Comparison of ENCODE assay signal across 21 mouse cellular contexts in the genomic region with DNA sequence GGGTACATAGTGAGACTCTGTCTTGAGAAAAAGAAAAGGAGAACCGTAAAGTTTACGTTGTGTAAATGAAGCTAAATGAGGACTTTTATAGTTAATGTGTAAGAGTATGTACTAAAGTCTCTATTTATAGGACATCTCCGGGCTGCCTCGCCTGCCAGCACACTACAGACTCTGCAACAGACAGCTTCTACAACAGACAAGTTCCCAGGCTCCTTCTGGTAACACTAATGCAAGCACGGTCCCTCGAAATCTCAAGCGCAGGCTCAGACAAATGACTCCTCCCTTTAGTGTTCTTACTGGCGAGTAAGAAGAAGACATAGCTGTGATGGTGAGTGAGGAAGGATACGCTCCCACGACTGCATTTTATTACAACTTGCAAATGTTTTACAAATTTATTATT. TPM values are rescaled to one million over a fixed set of nuclear protein-coding genes. Genes with fewer than 3 reads are reported as not detected.
DNase-seq lines count a peak whose midpoint lies in the region; ATAC-seq and TF ChIP-seq lines count a peak whose summit lies in the region.
"Had no signal": no experiment of that assay in that cellular context is flagged by ENCODE, and none has a peak within 500 bp of the region (broad histone marks: within the 10 kb centered on the region; RNA-seq: fewer than 3 reads in every experiment).

No protein-coding gene starts in this region.

- no peak for TF ChIP-seq EP300 in heart, postnatal 0 days (IDR thresholded peaks at IDR 0.05; ENCODE audit: low read depth)

- H3K27ac ChIP-seq in forebrain, postnatal 0 days (ENCODE audit: low read depth, low read length), result no peak overlapping the region
- no peak overlapping the region for H3K27ac ChIP-seq in forebrain, embryonic 15.5 days (replicated peaks)
- peak overlapping the region; percentile 71 for H3K27ac ChIP-seq in heart, embryonic 13.5 days (replicated peaks)
- peak overlapping the region; percentile 78 for H3K27ac ChIP-seq in heart, postnatal 0 days (ENCODE audit: low read depth)
- H3K27ac ChIP-seq: embryonic facial prominence, embryonic 10.5 days; forebrain, embryonic 13.5 days; hindbrain, embryonic 15.5 days had no signal

- H3K4me3 ChIP-seq in forebrain, postnatal 0 days (ENCODE audit: low read depth, low read length), result no peak overlapping the region
- H3K4me3 ChIP-seq in forebrain, embryonic 15.5 days, result no peak overlapping the region
- H3K4me3 ChIP-seq in heart, embryonic 13.5 days, result no peak overlapping the region
- H3K4me3 ChIP-seq in heart, postnatal 0 days (ENCODE audit: low read depth, low read length), result no peak overlapping the region
- H3K4me3 ChIP-seq: embryonic facial prominence, embryonic 10.5 days; forebrain, embryonic 13.5 days; hindbrain, embryonic 15.5 days had no signal

- TF ChIP-seq CTCF in forebrain, postnatal 0 days (IDR thresholded peaks at IDR 0.05; ENCODE audit: low read depth), result no peak
- no peak for TF ChIP-seq CTCF in heart, postnatal 0 days (IDR thresholded peaks at IDR 0.05; ENCODE audit: low read depth)

- 84% methylated on average over 10 of the region's 10 CpGs for WGBS in forebrain, postnatal 0 days
- WGBS in forebrain, embryonic 15.5 days, result 90% methylated on average over 10 of the region's 10 CpGs
- WGBS in heart, embryonic 13.5 days, result 57% methylated on average over 10 of the region's 10 CpGs
- WGBS in heart, postnatal 0 days, result 48% methylated on average over 10 of the region's 10 CpGs

- H3K27me3 ChIP-seq in forebrain, postnatal 0 days (ENCODE audit: insufficient read depth, low read length), result no peaks in the 10 kb centered on the region
- H3K27me3 ChIP-seq in forebrain, embryonic 15.5 days, result no peaks in the 10 kb centered on the region
- H3K27me3 ChIP-seq in heart, embryonic 13.5 days (replicated peaks), result no peaks in the 10 kb centered on the region
- no peaks in the 10 kb centered on the region for H3K27me3 ChIP-seq in heart, postnatal 0 days (ENCODE audit: control insufficient read depth, insufficient read depth, low read length)
- H3K27me3 ChIP-seq: forebrain, embryonic 13.5 days; hindbrain, embryonic 15.5 days had no signal

- DNase-seq in forebrain, postnatal 0 days, result peak; percentile 48
- no peak for DNase-seq in heart, adult 9 months (ENCODE audit: low spot score in 2 of 2)
- DNase-seq in heart, postnatal 0 days (ENCODE audit: low spot score), result peak; percentile 53
- no peak for DNase-seq in heart, adult 11 months
- DNase-seq in right cerebral cortex, postnatal 14 days, result peak; percentile 22
- no peak for DNase-seq in right cerebral cortex, postnatal 4 days
- DNase-seq: adrenal gland, adult 8-10 months; adrenal gland, postnatal 36 days; B cell, adult 2 months; cerebellum, adult 2 months; cerebellum, postnatal 10 days; gastrocnemius, postnatal 14 days; kidney, adult 2 months had no signal

- H3K9me3 ChIP-seq in forebrain, postnatal 0 days (ENCODE audit: low read length), result no peaks in the 10 kb centered on the region
- no peaks in the 10 kb centered on the region for H3K9me3 ChIP-seq in forebrain, embryonic 15.5 days
- H3K9me3 ChIP-seq in heart, embryonic 13.5 days, result no peaks in the 10 kb centered on the region
- H3K9me3 ChIP-seq in heart, postnatal 0 days (replicated peaks; ENCODE audit: control insufficient read depth, low read length), result no peaks in the 10 kb centered on the region
- H3K9me3 ChIP-seq: embryonic facial prominence, embryonic 10.5 days; forebrain, embryonic 13.5 days; G1E; hindbrain, embryonic 15.5 days had no signal

- no peak overlapping the region for H3K9ac ChIP-seq in forebrain, postnatal 0 days
- H3K9ac ChIP-seq in forebrain, embryonic 15.5 days (replicated peaks), result no peak overlapping the region
- no peak overlapping the region for H3K9ac ChIP-seq in heart, embryonic 13.5 days
- 0 out of 2 replicates have a peak overlapping the region, but pooled peaks have one; percentile 6 for H3K9ac ChIP-seq in heart, postnatal 0 days (replicated peaks; ENCODE audit: low read depth, low read length)
- H3K9ac ChIP-seq: forebrain, embryonic 13.5 days; hindbrain, embryonic 15.5 days had no signal

- H3K4me1 ChIP-seq in forebrain, postnatal 0 days (ENCODE audit: insufficient read depth), result no peaks in the 10 kb centered on the region
- H3K4me1 ChIP-seq in forebrain, embryonic 15.5 days, result no peaks in the 10 kb centered on the region
- peaks cover 35% of the 10 kb centered on the region for H3K4me1 ChIP-seq in heart, embryonic 13.5 days
- peaks cover 21% of the 10 kb centered on the region for H3K4me1 ChIP-seq in heart, postnatal 0 days (ENCODE audit: control insufficient read depth, insufficient read depth)
- H3K4me1 ChIP-seq: embryonic facial prominence, embryonic 10.5 days; forebrain, embryonic 13.5 days; hindbrain, embryonic 15.5 days had no signal

- H3K4me2 ChIP-seq in forebrain, postnatal 0 days (ENCODE audit: low read depth), result no peak overlapping the region
- H3K4me2 ChIP-seq in forebrain, embryonic 15.5 days (replicated peaks), result no peak overlapping the region
- no peak overlapping the region for H3K4me2 ChIP-seq in heart, embryonic 13.5 days
- H3K4me2 ChIP-seq in heart, postnatal 0 days (ENCODE audit: low read depth, low read length), result no peak overlapping the region
- H3K4me2 ChIP-seq: forebrain, embryonic 13.5 days; hindbrain, embryonic 15.5 days had no signal

- peaks cover 28% of the 10 kb centered on the region for H3K36me3 ChIP-seq in forebrain, postnatal 0 days (ENCODE audit: insufficient read depth)
- peaks cover 28% of the 10 kb centered on the region for H3K36me3 ChIP-seq in forebrain, embryonic 15.5 days
- peaks cover 35% of the 10 kb centered on the region for H3K36me3 ChIP-seq in heart, embryonic 13.5 days
- H3K36me3 ChIP-seq in heart, postnatal 0 days (replicated peaks; ENCODE audit: control insufficient read depth, insufficient read depth, low read length), result 0 out of 2 replicates have a peak, but pooled peaks cover 11% of the 10 kb centered on the region

- ATAC-seq in forebrain, postnatal 0 days, result peak; percentile 50
- no peak for ATAC-seq in forebrain, embryonic 15.5 days (replicated peaks)
- no peak for ATAC-seq in heart, embryonic 13.5 days (ENCODE audit: extremely low read depth, insufficient number of reproducible peaks, low FRiP score, low TSS enrichment)
- no peak for ATAC-seq in heart, postnatal 0 days (ENCODE audit: insufficient read depth, low read depth)
- ATAC-seq: CD4-positive, CD25-positive, alpha-beta regulatory T cell, adult 4 months; forebrain, embryonic 13.5 days; intestine, embryonic 16.5 days had no signal

RNA-seq across cellular contexts. Expression of gene Atp2a2, which starts 56.1 kb away (rescaled TPM):
- total RNA-seq in forebrain, postnatal 0 days (2014; rRNA removed), result 143 and 178 TPM in 2 replicates
- 28.8 and 37.2 TPM in 2 replicates for polyA plus RNA-seq in forebrain, postnatal 0 days (2015; fragmentation: Nextera tagmentation; extraction: Ambion mirVana)
- 38.5 and 39.1 TPM in 2 replicates for polyA plus RNA-seq in forebrain, embryonic 15.5 days (2015; fragmentation: Nextera tagmentation; extraction: Ambion mirVana)
- 221 and 227 TPM in 2 replicates for polyA plus RNA-seq in heart, embryonic 13.5 days (2015; fragmentation: Nextera tagmentation; extraction: Ambion mirVana)
- 2,277 and 2,295 TPM in 2 replicates for total RNA-seq in heart, postnatal 0 days (2014; rRNA removed; ENCODE audit: low replicate concordance)
- 706 and 785 TPM in 2 replicates for polyA plus RNA-seq in heart, postnatal 0 days (2015; fragmentation: Nextera tagmentation; extraction: Ambion mirVana)

RNA-seq across cellular contexts. Expression of gene Ift81, which starts 56.2 kb away (rescaled TPM):
- total RNA-seq in forebrain, postnatal 0 days (2014; rRNA removed), result 46.0 and 48.1 TPM in 2 replicates
- polyA plus RNA-seq in forebrain, postnatal 0 days (2015; fragmentation: Nextera tagmentation; extraction: Ambion mirVana), result 62.9 and 67.0 TPM in 2 replicates
- 64.3 and 67.0 TPM in 2 replicates for polyA plus RNA-seq in forebrain, embryonic 15.5 days (2015; fragmentation: Nextera tagmentation; extraction: Ambion mirVana)
- 23.8 and 30.7 TPM in 2 replicates for polyA plus RNA-seq in heart, embryonic 13.5 days (2015; fragmentation: Nextera tagmentation; extraction: Ambion mirVana)
- total RNA-seq in heart, postnatal 0 days (2014; rRNA removed; ENCODE audit: low replicate concordance), result 36.3 and 43.8 TPM in 2 replicates
- 50.3 and 51.6 TPM in 2 replicates for polyA plus RNA-seq in heart, postnatal 0 days (2015; fragmentation: Nextera tagmentation; extraction: Ambion mirVana)

Comparison
In these comparisons a context has a peak if more than half of its experiments do, and no peak if none do; other contexts are left out.
1. DNase-seq: peak in forebrain, postnatal 0 days (single experiment), heart, postnatal 0 days (single experiment) and right cerebral cortex, postnatal 14 days (single experiment); none in heart, adult 9 months (0 of 2), heart, adult 11 months (single experiment) and right cerebral cortex, postnatal 4 days (single experiment).
2. H3K27ac ChIP-seq: peak in heart, embryonic 13.5 days (single experiment) and heart, postnatal 0 days (single experiment); none in forebrain, postnatal 0 days (single experiment) and forebrain, embryonic 15.5 days (single experiment).